Mouse (Mus musculus): ENCODE data around the gene Ccnb1ip1. TPM values are rescaled to one million over a fixed set of nuclear protein-coding genes. Genes with fewer than 3 reads are reported as not detected.

The Ccnb1ip1 gene
- polyA plus RNA-seq, 1 experiment from 2014 or later, result not detected

- Histone ChIP-seq H3K4me3 (ENCODE audit: low read length) (no peak overlapping the region), H3K4me1 (ENCODE audit: insufficient read depth, low read length) (peaks cover 7% of the 10 kb centered on the region; the same call in 1 of the 2 replicates), H3K9ac (replicated peaks; ENCODE audit: low read length) (no peak overlapping the region), H3K36me3 (ENCODE audit: insufficient read depth, low read length) (no peaks in the 10 kb centered on the region), H3K27ac (ENCODE audit: low read length) (no peak overlapping the region), H3K9me3 (ENCODE audit: low read length) (no peaks in the 10 kb centered on the region), H3K27me3 (ENCODE audit: insufficient read depth, low read length) (no peaks in the 10 kb centered on the region), H3K4me2 (replicated peaks; ENCODE audit: low read depth, low read length) (no peak overlapping the region)
- 7% methylated on average over 2 of the region's 2 CpGs for WGBS
- ATAC-seq (ENCODE audit: low FRiP score, low TSS enrichment), result no peak
Observed at GRCm38 (mm10) chr14:50788157-50788556, 19.4 kb downstream of the Ccnb1ip1 start.

GRCm38 (mm10) chr14:50785251-50785637 is 22.3 kb downstream of the Ccnb1ip1 start, which contains the start of gene Ttc5:
TSS of gene Ttc5 (minus strand) at chr14:50785519.
- WGBS, result under 1% methylated on average over 21 of the region's 21 CpGs
- Histone ChIP-seq H3K9ac (replicated peaks; ENCODE audit: low read length) (peak within 1 kb of the TSS; percentile 77), H3K36me3 (ENCODE audit: insufficient read depth, low read length) (peaks cover 14% of the 10 kb centered on the region; the same call in 1 of the 2 replicates), H3K4me3 (ENCODE audit: low read length) (peak within 1 kb of the TSS; percentile 75), H3K27me3 (ENCODE audit: insufficient read depth, low read length) (no peaks in the 10 kb centered on the region), H3K4me1 (ENCODE audit: insufficient read depth, low read length) (peaks cover 7% of the 10 kb centered on the region; the same call in 1 of the 2 replicates), H3K4me2 (replicated peaks; ENCODE audit: low read depth, low read length) (peak within 1 kb of the TSS; percentile 59), H3K9me3 (ENCODE audit: low read length) (no peaks in the 10 kb centered on the region), H3K27ac (ENCODE audit: low read length) (peak within 1 kb of the TSS; percentile 12; the same call in 1 of the 2 replicates)
- ATAC-seq (ENCODE audit: low FRiP score, low TSS enrichment), result peak; percentile 94

GRCm38 (mm10) chr14:50784391-50785250 is 22.9 kb downstream of the Ccnb1ip1 start:
- H3K4me2 ChIP-seq (replicated peaks; ENCODE audit: low read depth, low read length), result peak overlapping the region; percentile 59
- H3K27ac ChIP-seq (ENCODE audit: low read length), result peak overlapping the region; percentile 12; the same call in 1 of the 2 replicates
- peak overlapping the region; percentile 75 for H3K4me3 ChIP-seq (ENCODE audit: low read length)
- no peaks in the 10 kb centered on the region for H3K27me3 ChIP-seq (ENCODE audit: insufficient read depth, low read length)
- H3K9ac ChIP-seq (replicated peaks; ENCODE audit: low read length), result peak overlapping the region; percentile 77
- no peaks in the 10 kb centered on the region for H3K9me3 ChIP-seq (ENCODE audit: low read length)
- peaks cover 7% of the 10 kb centered on the region; the same call in 1 of the 2 replicates for H3K4me1 ChIP-seq (ENCODE audit: insufficient read depth, low read length)
- ATAC-seq (ENCODE audit: low FRiP score, low TSS enrichment), result no peak
- WGBS, result 24% methylated on average over 16 of the region's 16 CpGs
- H3K36me3 ChIP-seq (ENCODE audit: insufficient read depth, low read length), result peaks cover 15% of the 10 kb centered on the region; the same call in 1 of the 2 replicates

DNA sequence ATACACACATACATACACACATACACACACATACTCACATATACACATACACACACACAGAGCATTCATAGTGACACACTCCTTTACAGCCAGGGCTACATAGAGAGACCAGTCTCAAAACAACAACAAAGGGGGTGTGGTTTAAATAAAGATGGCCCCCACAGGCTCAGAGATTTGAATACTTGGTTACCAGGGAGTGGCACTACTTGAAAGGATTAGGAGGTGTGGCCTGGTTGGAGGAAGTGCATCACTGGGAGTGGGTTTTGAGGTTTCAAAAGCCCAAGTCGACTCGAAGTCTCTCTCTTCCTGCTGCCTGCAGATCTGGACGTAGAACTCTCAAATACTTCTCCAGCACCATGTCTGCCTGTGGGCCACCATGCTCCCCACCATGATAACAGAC is 25.4 kb downstream of the Ccnb1ip1 start:
- ATAC-seq (ENCODE audit: low FRiP score, low TSS enrichment), result no peak; the same call in 1 of the 2 replicates
- H3K27me3 ChIP-seq (ENCODE audit: insufficient read depth, low read length), result no peaks in the 10 kb centered on the region
- 96% methylated on average over 3 of the region's 3 CpGs for WGBS
- peaks cover 20% of the 10 kb centered on the region for H3K36me3 ChIP-seq (ENCODE audit: insufficient read depth, low read length)
- H3K4me2 ChIP-seq (replicated peaks; ENCODE audit: low read depth, low read length), result no peak overlapping the region
- H3K4me3 ChIP-seq (ENCODE audit: low read length), result no peak overlapping the region
- no peak overlapping the region for H3K9ac ChIP-seq (replicated peaks; ENCODE audit: low read length)
- no peaks in the 10 kb centered on the region for H3K9me3 ChIP-seq (ENCODE audit: low read length)
- peaks cover 7% of the 10 kb centered on the region; the same call in 1 of the 2 replicates for H3K4me1 ChIP-seq (ENCODE audit: insufficient read depth, low read length)
- H3K27ac ChIP-seq (ENCODE audit: low read length), result no peak overlapping the region

GRCm38 (mm10) chr14:50771342-50771741 is 36.2 kb downstream of the Ccnb1ip1 start:
- Histone ChIP-seq H3K27ac (ENCODE audit: low read length) (no peak overlapping the region), H3K4me1 (ENCODE audit: insufficient read depth, low read length) (no peaks in the 10 kb centered on the region), H3K36me3 (ENCODE audit: insufficient read depth, low read length) (peaks cover 73% of the 10 kb centered on the region), H3K4me3 (ENCODE audit: low read length) (no peak overlapping the region), H3K4me2 (replicated peaks; ENCODE audit: low read depth, low read length) (no peak overlapping the region), H3K9me3 (ENCODE audit: low read length) (no peaks in the 10 kb centered on the region), H3K27me3 (ENCODE audit: insufficient read depth, low read length) (no peaks in the 10 kb centered on the region), H3K9ac (replicated peaks; ENCODE audit: low read length) (no peak overlapping the region)
- ATAC-seq (ENCODE audit: low FRiP score, low TSS enrichment), result no peak
- 92% methylated on average over 2 of the region's 2 CpGs for WGBS

DNA sequence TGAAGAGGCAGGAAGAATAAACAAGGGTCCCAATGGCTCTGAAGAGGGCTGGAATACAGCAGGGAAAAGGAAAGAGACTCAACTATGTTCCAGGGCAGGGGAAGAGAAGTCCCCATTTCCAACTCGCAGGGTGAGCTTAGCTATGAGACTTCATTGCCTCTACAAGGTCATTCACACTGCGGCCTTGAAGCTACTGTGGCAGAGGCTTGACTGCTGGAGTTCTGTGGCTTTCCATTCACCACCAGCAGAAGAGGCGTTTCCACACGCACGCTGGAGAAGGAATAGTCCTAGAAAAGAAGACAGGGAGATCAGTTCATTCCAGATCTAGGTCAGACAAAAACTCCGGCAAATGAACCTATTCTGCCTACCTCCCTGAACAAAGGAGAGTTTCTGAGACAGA is 41.8 kb downstream of the Ccnb1ip1 start:
- Histone ChIP-seq H3K9me3 (ENCODE audit: low read length) (no peaks in the 10 kb centered on the region), H3K4me1 (ENCODE audit: insufficient read depth, low read length) (no peaks in the 10 kb centered on the region), H3K4me3 (ENCODE audit: low read length) (no peak overlapping the region), H3K27me3 (ENCODE audit: insufficient read depth, low read length) (no peaks in the 10 kb centered on the region), H3K27ac (ENCODE audit: low read length) (no peak overlapping the region), H3K36me3 (ENCODE audit: insufficient read depth, low read length) (peaks cover 48% of the 10 kb centered on the region), H3K9ac (replicated peaks; ENCODE audit: low read length) (no peak overlapping the region), H3K4me2 (replicated peaks; ENCODE audit: low read depth, low read length) (no peak overlapping the region)
- no peak for ATAC-seq (ENCODE audit: low FRiP score, low TSS enrichment)
- 94% methylated on average over 6 of the region's 6 CpGs for WGBS

GRCm38 (mm10) chr14:50758416-50759085 is 49.0 kb downstream of the Ccnb1ip1 start:
- 82% methylated on average over 5 of the region's 5 CpGs for WGBS
- no peak for ATAC-seq (ENCODE audit: low FRiP score, low TSS enrichment)

GRCm38 (mm10) chr14:50744994-50745393 is 62.5 kb downstream of the Ccnb1ip1 start, which contains the start of gene Olfr749:
TSS of gene Olfr749 (minus strand) at chr14:50745094.
- no peak for ATAC-seq (ENCODE audit: low FRiP score, low TSS enrichment)
- Histone ChIP-seq H3K27me3 (ENCODE audit: insufficient read depth, low read length) (no peaks in the 10 kb centered on the region), H3K4me2 (replicated peaks; ENCODE audit: low read depth, low read length) (no peak within 1 kb of the TSS), H3K9ac (replicated peaks; ENCODE audit: low read length) (no peak within 1 kb of the TSS), H3K36me3 (ENCODE audit: insufficient read depth, low read length) (no peaks in the 10 kb centered on the region), H3K4me3 (ENCODE audit: low read length) (no peak within 1 kb of the TSS), H3K4me1 (ENCODE audit: insufficient read depth, low read length) (no peaks in the 10 kb centered on the region), H3K9me3 (ENCODE audit: low read length) (no peaks in the 10 kb centered on the region), H3K27ac (ENCODE audit: low read length) (no peak within 1 kb of the TSS)

More at GRCm38 (mm10) chr14:50758416-50759085, 49.0 kb downstream of the Ccnb1ip1 start:
- Histone ChIP-seq H3K9me3 (ENCODE audit: low read length) (no peaks in the 10 kb centered on the region), H3K4me2 (replicated peaks; ENCODE audit: low read depth, low read length) (no peak overlapping the region), H3K4me1 (ENCODE audit: insufficient read depth, low read length) (no peaks in the 10 kb centered on the region), H3K27me3 (ENCODE audit: insufficient read depth, low read length) (no peaks in the 10 kb centered on the region), H3K27ac (ENCODE audit: low read length) (no peak overlapping the region), H3K9ac (replicated peaks; ENCODE audit: low read length) (no peak overlapping the region), H3K4me3 (ENCODE audit: low read length) (no peak overlapping the region), H3K36me3 (ENCODE audit: insufficient read depth, low read length) (peaks cover 5% of the 10 kb centered on the region; the same call in 1 of the 2 replicates)

DNA sequence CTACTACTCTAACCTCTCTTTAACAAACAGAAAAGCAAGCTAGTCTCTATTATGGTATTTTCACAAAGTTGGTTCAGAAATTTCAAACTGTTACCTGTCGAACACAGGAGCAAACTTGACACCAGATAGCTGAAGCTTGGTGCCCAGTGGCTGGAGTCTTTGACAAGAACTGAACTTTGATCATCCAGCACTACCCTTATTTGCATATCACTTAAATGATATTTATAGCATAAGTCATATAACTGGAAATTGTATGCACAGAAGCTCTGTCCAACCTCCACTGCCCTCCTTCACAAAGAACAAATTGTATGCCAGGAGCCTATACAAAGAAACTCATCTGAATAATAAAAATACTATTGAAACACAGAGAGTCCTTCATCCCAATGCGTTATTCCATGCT is 65.9 kb downstream of the Ccnb1ip1 start:
- no peaks in the 10 kb centered on the region for H3K4me1 ChIP-seq (ENCODE audit: insufficient read depth, low read length)
- no peak overlapping the region for H3K9ac ChIP-seq (replicated peaks; ENCODE audit: low read length)
- H3K27me3 ChIP-seq (ENCODE audit: insufficient read depth, low read length), result no peaks in the 10 kb centered on the region
- no peaks in the 10 kb centered on the region for H3K36me3 ChIP-seq (ENCODE audit: insufficient read depth, low read length)
- no peaks in the 10 kb centered on the region for H3K9me3 ChIP-seq (ENCODE audit: low read length)
- no peak overlapping the region for H3K4me2 ChIP-seq (replicated peaks; ENCODE audit: low read depth, low read length)
- WGBS, result 77% methylated on average over 2 of the region's 2 CpGs
- no peak overlapping the region for H3K4me3 ChIP-seq (ENCODE audit: low read length)
- ATAC-seq (ENCODE audit: low FRiP score, low TSS enrichment), result no peak
- H3K27ac ChIP-seq (ENCODE audit: low read length), result no peak overlapping the region
